In the genomic region with DNA sequence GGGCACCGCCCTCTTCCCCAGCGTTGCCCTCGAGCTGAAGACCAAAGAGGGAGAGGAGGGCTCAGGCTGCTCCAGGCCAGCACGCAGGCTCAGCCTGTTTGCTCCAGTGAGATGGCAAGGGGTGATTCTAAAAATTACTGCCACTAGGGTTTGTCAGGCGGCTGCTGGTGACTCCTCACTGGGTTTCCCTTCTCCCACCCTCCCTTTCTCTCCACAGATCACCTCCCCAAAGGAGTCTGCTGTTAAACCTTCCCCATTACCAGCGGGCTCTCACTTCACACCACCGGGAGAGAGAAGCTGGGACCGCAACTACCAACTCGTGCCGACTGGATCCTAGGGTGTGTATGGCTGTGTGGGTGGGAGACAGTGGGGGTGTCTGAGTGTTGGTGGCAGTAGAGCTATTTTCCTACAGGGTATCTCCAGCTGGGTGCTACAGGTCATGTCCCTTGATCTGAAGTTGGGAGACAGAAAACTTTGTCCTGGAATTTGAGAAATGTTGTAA, we compare ENCODE assay signal across 10 mouse cellular contexts. TPM values are rescaled to one million over a fixed set of nuclear protein-coding genes. Genes with fewer than 3 reads are reported as not detected.
DNase-seq lines count a peak whose midpoint lies in the region; ATAC-seq lines count a peak whose summit lies in the region.
"Had no signal": no experiment of that assay in that cellular context is flagged by ENCODE, and none has a peak within 500 bp of the region (broad histone marks: within the 10 kb centered on the region; RNA-seq: fewer than 3 reads in every experiment).

TSS of gene Klhl31 (plus strand) at position 51 of the 502 bp plus-strand sequence.

- H3K9ac ChIP-seq in hindbrain, embryonic 12.5 days = no peak within 1 kb of the TSS
- H3K9ac ChIP-seq in hindbrain, embryonic 13.5 days = no peak within 1 kb of the TSS
- H3K9ac ChIP-seq in heart, embryonic 15.5 days = peak within 1 kb of the TSS; percentile 53
- H3K9ac ChIP-seq: forebrain, embryonic 13.5 days; liver, embryonic 14.5 days had no signal

- H3K4me1 ChIP-seq in hindbrain, embryonic 12.5 days = no peaks in the 10 kb centered on the region
- no peaks in the 10 kb centered on the region for H3K4me1 ChIP-seq in hindbrain, embryonic 13.5 days (replicated peaks)
- H3K4me1 ChIP-seq in heart, embryonic 15.5 days (replicated peaks) = 0 out of 2 replicates have a peak, but pooled peaks cover 6% of the 10 kb centered on the region
- peaks cover 4% of the 10 kb centered on the region; the same call in 1 of the 2 replicates for H3K4me1 ChIP-seq in limb, embryonic 10.5 days
- H3K4me1 ChIP-seq: forebrain, embryonic 13.5 days had no signal

- H3K36me3 ChIP-seq in hindbrain, embryonic 12.5 days = no peaks in the 10 kb centered on the region
- H3K36me3 ChIP-seq in hindbrain, embryonic 13.5 days = no peaks in the 10 kb centered on the region
- no peaks in the 10 kb centered on the region for H3K36me3 ChIP-seq in heart, embryonic 15.5 days
- H3K36me3 ChIP-seq in limb, embryonic 10.5 days = no peaks in the 10 kb centered on the region

- H3K9me3 ChIP-seq in hindbrain, embryonic 12.5 days (replicated peaks) = no peaks in the 10 kb centered on the region
- H3K9me3 ChIP-seq in hindbrain, embryonic 13.5 days = no peaks in the 10 kb centered on the region
- no peaks in the 10 kb centered on the region for H3K9me3 ChIP-seq in heart, embryonic 15.5 days (replicated peaks)
- H3K9me3 ChIP-seq in limb, embryonic 10.5 days (replicated peaks) = no peaks in the 10 kb centered on the region
- H3K9me3 ChIP-seq: forebrain, embryonic 13.5 days had no signal

- DNase-seq in gastrocnemius, adult 18-20 months (ENCODE audit: low spot score) = peak; percentile 76
- peak; percentile 29 for DNase-seq in limb, embryonic 10.5 days (ENCODE audit: low spot score)
- no peak for DNase-seq in thymus, adult 18-20 months
- DNase-seq in layer of hippocampus, adult 9-10 months (ENCODE audit: low spot score) = no peak

- H3K27ac ChIP-seq in hindbrain, embryonic 12.5 days = no peak within 1 kb of the TSS
- no peak within 1 kb of the TSS for H3K27ac ChIP-seq in hindbrain, embryonic 13.5 days
- H3K27ac ChIP-seq in heart, embryonic 15.5 days = peak within 1 kb of the TSS; percentile 96
- no peak within 1 kb of the TSS for H3K27ac ChIP-seq in limb, embryonic 10.5 days
- H3K27ac ChIP-seq: forebrain, embryonic 13.5 days; liver, embryonic 14.5 days had no signal

- H3K4me3 ChIP-seq in hindbrain, embryonic 12.5 days = no peak within 1 kb of the TSS
- H3K4me3 ChIP-seq in hindbrain, embryonic 13.5 days = no peak within 1 kb of the TSS
- peak within 1 kb of the TSS; percentile 48 for H3K4me3 ChIP-seq in heart, embryonic 15.5 days
- no peak within 1 kb of the TSS for H3K4me3 ChIP-seq in limb, embryonic 10.5 days
- H3K4me3 ChIP-seq: forebrain, embryonic 13.5 days had no signal

- ATAC-seq in hindbrain, embryonic 12.5 days (ENCODE audit: low FRiP score) = no peak
- ATAC-seq in hindbrain, embryonic 13.5 days (ENCODE audit: low FRiP score) = no peak
- peak; percentile 85 for ATAC-seq in heart, embryonic 15.5 days (replicated peaks; ENCODE audit: insufficient number of reproducible peaks, insufficient read depth, low FRiP score, low read depth)
- ATAC-seq in frontal cortex, adult (ENCODE audit: low TSS enrichment) = no peak
- ATAC-seq: forebrain, embryonic 13.5 days had no signal

- H3K27me3 ChIP-seq in hindbrain, embryonic 12.5 days = no peaks in the 10 kb centered on the region
- H3K27me3 ChIP-seq in hindbrain, embryonic 13.5 days = no peaks in the 10 kb centered on the region
- H3K27me3 ChIP-seq in heart, embryonic 15.5 days = no peaks in the 10 kb centered on the region
- H3K27me3 ChIP-seq in limb, embryonic 10.5 days (ENCODE audit: low read depth, poor library complexity, severe bottlenecking) = no peaks in the 10 kb centered on the region
- H3K27me3 ChIP-seq: forebrain, embryonic 13.5 days had no signal

- WGBS in hindbrain, embryonic 12.5 days = 53% methylated on average over 10 of the region's 10 CpGs
- WGBS in hindbrain, embryonic 13.5 days = 51% methylated on average over 10 of the region's 10 CpGs
- 11% methylated on average over 10 of the region's 10 CpGs for WGBS in heart, embryonic 15.5 days
- 39% methylated on average over 10 of the region's 10 CpGs for WGBS in limb, embryonic 10.5 days

- H3K4me2 ChIP-seq in hindbrain, embryonic 12.5 days (replicated peaks) = 0 out of 2 replicates have a peak within 1 kb of the TSS, but pooled peaks have one; percentile 1
- no peak within 1 kb of the TSS for H3K4me2 ChIP-seq in hindbrain, embryonic 13.5 days
- peak within 1 kb of the TSS; percentile 63 for H3K4me2 ChIP-seq in heart, embryonic 15.5 days
- H3K4me2 ChIP-seq: forebrain, embryonic 13.5 days had no signal

RNA-seq across cellular contexts. Expression of gene Klhl31, which starts in this region (rescaled TPM):
- polyA plus RNA-seq in hindbrain, embryonic 12.5 days (2016; fragmentation: Nextera tagmentation; extraction: Ambion mirVana) = 0.94 and 2.5 TPM in 2 replicates
- polyA plus RNA-seq in hindbrain, embryonic 13.5 days (2015; fragmentation: Nextera tagmentation; extraction: Ambion mirVana) = 0.17 and 0.48 TPM in 2 replicates
- 100 to 1,000 TPM; 577 to 615 TPM for total RNA-seq in gastrocnemius, adult 18-20 months (2021)
- 48.5 and 52.1 TPM in 2 replicates for polyA plus RNA-seq in heart, embryonic 15.5 days (2015; fragmentation: Nextera tagmentation; extraction: Ambion mirVana)
- polyA plus RNA-seq in limb, embryonic 10.5 days (2016; fragmentation: Nextera tagmentation; extraction: Ambion mirVana) = 0.16 and 0.61 TPM in 2 replicates

Comparison
In these comparisons a context has a peak if more than half of its experiments do, and no peak if none do; other contexts are left out.
1. RNA of gene Klhl31 (polyA plus RNA-seq): 48.5 to 52.1 TPM in heart, embryonic 15.5 days; 0.94 to 2.5 TPM in hindbrain, embryonic 12.5 days, 0.16 to 0.61 TPM in limb, embryonic 10.5 days and 0.17 to 0.48 TPM in hindbrain, embryonic 13.5 days; every median in the first group is over 10 times any median in the second.
2. Peak in DNase-seq in limb, embryonic 10.5 days; RNA of the gene not detected or under 1 TPM.